Mouse (Mus musculus) ES-E14 (cell line): Measurements from ENCODE around the gene F2.

Source experiments
- CHD2 ChIP-seq: IDR thresholded peaks from 2 replicates; pipeline ENCODE4 v1.6.1; 2014; ENCODE audit warnings: mild to moderate bottlenecking, low read depth, low read length, inconsistent platforms
- HCFC1 ChIP-seq: IDR thresholded peaks from 2 replicates; pipeline ENCODE4 v1.6.1; 2012; ENCODE audit warnings: low read length, inconsistent platforms, borderline replicate concordance; ENCODE audit not compliant: insufficient read depth
- MAFK ChIP-seq: IDR thresholded peaks from 2 replicates; pipeline ENCODE4 v1.6.1; 2014; ENCODE audit warnings: mild to moderate bottlenecking, low read depth, low read length, inconsistent platforms; ENCODE audit not compliant: insufficient read depth
- ZC3H11A ChIP-seq: IDR thresholded peaks from 2 replicates; pipeline ENCODE4 v1.6.1; 2012; ENCODE audit warnings: low read depth, mild to moderate bottlenecking, inconsistent platforms, low read length, borderline replicate concordance
- ZNF384 ChIP-seq: IDR thresholded peaks from 2 replicates; pipeline ENCODE4 v1.6.1; 2012; ENCODE audit warnings: low read depth, low read length, inconsistent platforms

- TF ChIP-seq HCFC1 (no peak), ZNF384 (no peak), ZC3H11A (no peak), CHD2 (no peak), MAFK (no peak)
These were observed 14.3 kb upstream of the F2 start for GRCm38 (mm10) chr2:91650360-91650995.
